Mouse (Mus musculus) liver, embryonic 14.5 days (tissue): ENCODE measurements around the gene Tle6.

Experiments used
- CTCF ChIP-seq: IDR thresholded peaks from 2 replicates; pipeline ENCODE4 v1.5.1; 2016; ENCODE audit warnings: antibody characterized with exemption, low read depth, control low read depth
- EP300 ChIP-seq: IDR thresholded peaks from 2 replicates; pipeline ENCODE4 v1.6.1; 2016; ENCODE audit warnings: antibody characterized with exemption, low read depth

GRCm38 (mm10) chr10:81557491-81557890, 43.4 kb downstream of the Tle6 start:
- no peak for TF ChIP-seq EP300
- no peak for TF ChIP-seq CTCF
